Mouse (Mus musculus) myocyte (in vitro differentiated cells): ENCODE measurements at regions not wholly inside any gene's neighbourhood (a gene's known extent, or its start where the extent isn't known, plus 50 kb on each side); places are given as distances from the start of the nearest gene placed in this dataset.

ENCODE experiments used
- CEBPB ChIP-seq: IDR thresholded peaks from 2 replicates; pipeline ENCODE4 v1.6.1; 2011; ENCODE audit warnings: mild to moderate bottlenecking, moderate library complexity; ENCODE audit not compliant: poor library complexity, insufficient read depth, severe bottlenecking
- E2F4 ChIP-seq: IDR thresholded peaks from one replicate; pipeline ENCODE4 v1.6.1; 2011; ENCODE audit warnings: mild to moderate bottlenecking, control low read depth, moderate library complexity; ENCODE audit not compliant: insufficient read depth
- MAX ChIP-seq: IDR thresholded peaks from one replicate; pipeline ENCODE4 v1.6.1; 2011; ENCODE audit warnings: low read depth, mild to moderate bottlenecking, control low read depth
- POLR2A ChIP-seq: IDR thresholded peaks from one replicate; pipeline ENCODE4 v1.6.1; 2011; ENCODE audit warnings: low read depth, mild to moderate bottlenecking, control low read depth, moderate library complexity; ENCODE audit not compliant: insufficient read length
- POLR2AphosphoS2 ChIP-seq: IDR thresholded peaks from one replicate; pipeline ENCODE4 v1.6.1; 2011; ENCODE audit warnings: low read depth, control low read depth; ENCODE audit not compliant: insufficient read length
- USF1 ChIP-seq: IDR thresholded peaks from one replicate; pipeline ENCODE4 v1.6.1; 2011; ENCODE audit warnings: low read depth, mild to moderate bottlenecking, control low read depth, moderate library complexity

- TF ChIP-seq POLR2A (no peak), USF1 (no peak), POLR2AphosphoS2 (no peak), CEBPB (no peak), MAX (no peak), E2F4 (no peak)
Measured at GRCm38 (mm10) chr1:61050346-61050745, 72.6 kb downstream of the Icos start.
